Mouse (Mus musculus) liver, embryonic 16.5 days (tissue): Measurements from ENCODE around the gene Pcx. TPM values are rescaled to one million over a fixed set of nuclear protein-coding genes. Genes with fewer than 3 reads are reported as not detected.

Source experiments
- ATAC-seq: fragments of 200-750 bp; cut with Nextera tagmentation; 2 replicates; pipeline ENCODE4 v1.8.0; 2017; ENCODE audit warnings: low read depth, mild to moderate bottlenecking, moderate number of reproducible peaks, moderate library complexity
- H3K27ac ChIP-seq: fragments of 300-500 bp; sonication (generic); 2 replicates; pipeline ENCODE4 v1.5.1; 2014; ENCODE audit warnings: mild to moderate bottlenecking, low read length
- H3K27me3 ChIP-seq: fragments of 300-500 bp; sonication (generic); 2 replicates; pipeline ENCODE4 v1.6.1; 2014; ENCODE audit warnings: low read depth, low read length, mixed read lengths; ENCODE audit not compliant: control insufficient read depth, insufficient read depth
- H3K36me3 ChIP-seq: fragments of 300-500 bp; sonication (generic); 2 replicates; pipeline ENCODE4 v1.6.1; 2014; ENCODE audit warnings: mild to moderate bottlenecking; ENCODE audit not compliant: control insufficient read depth, insufficient read depth
- H3K4me1 ChIP-seq: fragments of 300-500 bp; sonication (generic); 2 replicates; pipeline ENCODE4 v1.6.1; 2014; ENCODE audit warnings: low read depth, low read length, mixed read lengths; ENCODE audit not compliant: control insufficient read depth
- H3K4me2 ChIP-seq: fragments of 300-500 bp; sonication (generic); 2 replicates; pipeline ENCODE4 v1.6.1; 2014; ENCODE audit warnings: low read depth, low read length, mixed read lengths
- H3K4me3 ChIP-seq: fragments of 300-500 bp; sonication (generic); 2 replicates; pipeline ENCODE4 v1.5.1; 2014; ENCODE audit warnings: low read depth, mild to moderate bottlenecking, low read length
- H3K9ac ChIP-seq: fragments of 300-500 bp; sonication (generic); 2 replicates; pipeline ENCODE4 v1.6.1; 2014; ENCODE audit warnings: low read depth, low read length
- H3K9me3 ChIP-seq: fragments of 300-500 bp; sonication (generic); replicated peaks from 2 replicates; pipeline ENCODE4 v1.6.1; 2016; ENCODE audit warnings: low read length; ENCODE audit not compliant: control insufficient read depth
- WGBS: fragments of 180-500 bp; shearing (Covaris S2); extraction: QIAGEN DNeasy Blood & Tissue Kit; methylation state at CpG from one replicate; pipeline ENCODE4 v1.1.7; 2014; ENCODE audit not compliant: insufficient replicate concordance; 5-methylcytosine and 5-hydroxymethylcytosine counted together
- polyA plus RNA-seq: library from polyadenylated mRNA; unstranded; fragments of >200 nt; fragmentation: Nextera tagmentation; extraction: Ambion mirVana; gene quantifications from 2 replicates; pipeline ENCODE4 v1.2.1, GENCODE M21; 2015

The Pcx gene
- polyA plus RNA-seq, 1 experiment from 2014 or later: 118 TPM

DNA sequence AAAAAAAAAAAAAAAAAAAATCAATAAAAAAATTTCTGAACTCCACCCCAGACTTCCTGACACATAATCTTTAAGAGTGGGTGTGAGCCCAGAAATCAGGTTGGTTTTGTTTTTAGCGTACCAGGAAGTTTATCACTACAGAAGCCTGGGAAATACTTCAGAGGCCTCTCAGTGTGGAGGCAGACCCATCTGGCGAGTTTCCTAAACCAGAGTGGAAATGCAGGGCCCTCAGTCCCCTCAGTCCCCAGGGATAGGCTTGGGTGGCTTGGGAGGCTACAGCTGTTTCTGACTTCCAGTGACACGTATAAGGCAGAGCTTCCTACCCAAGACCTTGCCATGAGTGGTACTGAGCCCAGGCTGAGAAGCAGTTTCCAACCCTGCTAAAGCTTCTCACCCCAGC lies 2.5 kb upstream of the Pcx start:
- H3K36me3 ChIP-seq: no peaks in the 10 kb centered on the region
- H3K27me3 ChIP-seq: no peaks in the 10 kb centered on the region; the same call in 1 of the 2 replicates
- no peak for ATAC-seq
- peak overlapping the region; percentile 51 for H3K27ac ChIP-seq
- no peaks in the 10 kb centered on the region for H3K9me3 ChIP-seq
- H3K9ac ChIP-seq: no peak overlapping the region
- 54% methylated on average over 3 of the region's 3 CpGs for WGBS
- no peak overlapping the region for H3K4me3 ChIP-seq
- H3K4me1 ChIP-seq: peaks cover 16% of the 10 kb centered on the region
- H3K4me2 ChIP-seq: no peak overlapping the region

GRCm38 (mm10) chr19:4511116-4511841 lies 1.0 kb downstream of the Pcx start:
- no peak for ATAC-seq
- no peaks in the 10 kb centered on the region for H3K36me3 ChIP-seq
- WGBS: 9% methylated on average over 13 of the region's 13 CpGs
- peak overlapping the region; percentile 85 for H3K9ac ChIP-seq
- peak overlapping the region; percentile 91 for H3K4me3 ChIP-seq
- H3K4me2 ChIP-seq: peak overlapping the region; percentile 94
- H3K9me3 ChIP-seq: no peaks in the 10 kb centered on the region
- no peaks in the 10 kb centered on the region; the same call in 1 of the 2 replicates for H3K27me3 ChIP-seq
- peak overlapping the region; percentile 43 for H3K27ac ChIP-seq
- peaks cover 16% of the 10 kb centered on the region for H3K4me1 ChIP-seq

DNA sequence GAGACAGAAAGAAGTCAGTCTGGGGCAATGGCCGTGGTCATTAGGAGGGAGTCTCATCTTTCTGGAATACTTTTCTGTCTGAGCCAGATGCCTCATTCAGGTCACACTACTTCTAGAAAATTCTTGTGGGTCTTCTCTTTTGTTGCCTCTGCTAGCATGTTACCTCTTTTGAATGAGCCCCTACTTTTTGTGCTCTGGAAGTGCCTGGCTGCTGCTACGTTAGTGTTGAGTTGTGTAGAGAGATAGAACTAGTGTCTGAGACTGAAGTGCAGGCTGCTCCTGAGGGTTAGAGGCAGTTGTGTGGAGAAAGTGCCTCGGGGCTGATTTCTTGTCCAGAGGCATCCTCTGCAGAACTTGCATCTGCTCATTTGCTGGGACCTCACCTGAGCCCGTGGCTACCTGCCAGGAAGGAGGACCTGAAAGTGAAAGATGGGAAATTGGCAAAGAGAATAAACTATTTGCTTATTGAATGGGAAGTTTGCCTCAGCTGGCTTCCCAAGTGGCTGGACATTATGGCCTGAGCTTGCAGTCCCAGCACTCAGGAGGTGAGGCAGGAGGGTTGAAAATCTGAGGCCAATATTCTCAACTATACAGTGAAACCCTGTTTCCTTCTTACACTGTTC lies 3.1 kb downstream of the Pcx start:
- ATAC-seq: no peak
- H3K27me3 ChIP-seq: no peaks in the 10 kb centered on the region; the same call in 1 of the 2 replicates
- no peak overlapping the region for H3K27ac ChIP-seq
- H3K4me1 ChIP-seq: peaks cover 16% of the 10 kb centered on the region
- H3K4me3 ChIP-seq: no peak overlapping the region
- no peak overlapping the region; the same call in 1 of the 2 replicates for H3K9ac ChIP-seq
- WGBS: 58% methylated on average over 4 of the region's 4 CpGs
- H3K4me2 ChIP-seq: no peak overlapping the region
- H3K9me3 ChIP-seq: no peaks in the 10 kb centered on the region
- H3K36me3 ChIP-seq: no peaks in the 10 kb centered on the region

DNA sequence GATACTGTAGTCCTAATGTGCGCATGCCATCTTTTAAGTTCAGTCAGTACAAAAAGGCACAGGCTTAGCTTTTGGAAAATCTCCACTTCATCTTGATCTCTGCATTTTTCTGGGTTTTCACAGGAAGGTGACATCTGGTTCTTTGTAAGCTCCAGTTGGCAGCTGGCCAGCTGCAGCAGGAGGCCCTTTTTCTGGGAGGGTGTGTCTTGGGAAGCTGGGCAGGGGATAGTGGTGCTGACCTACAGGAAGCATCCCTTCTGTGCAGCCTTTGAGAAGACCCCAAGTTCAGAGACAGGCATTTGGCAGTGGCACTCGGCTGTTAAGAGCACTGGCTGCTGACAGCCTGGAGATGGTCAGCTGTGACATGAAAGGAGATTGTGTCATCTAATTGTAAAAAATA lies 5.5 kb downstream of the Pcx start:
- no peak for ATAC-seq
- Histone ChIP-seq H3K4me3 (no peak overlapping the region), H3K4me1 (peaks cover 8% of the 10 kb centered on the region), H3K4me2 (no peak overlapping the region), H3K27me3 (no peaks in the 10 kb centered on the region; the same call in 1 of the 2 replicates), H3K27ac (no peak overlapping the region), H3K9me3 (no peaks in the 10 kb centered on the region), H3K9ac (no peak overlapping the region), H3K36me3 (no peaks in the 10 kb centered on the region)
- WGBS: 62% methylated on average over 2 of the region's 2 CpGs

DNA sequence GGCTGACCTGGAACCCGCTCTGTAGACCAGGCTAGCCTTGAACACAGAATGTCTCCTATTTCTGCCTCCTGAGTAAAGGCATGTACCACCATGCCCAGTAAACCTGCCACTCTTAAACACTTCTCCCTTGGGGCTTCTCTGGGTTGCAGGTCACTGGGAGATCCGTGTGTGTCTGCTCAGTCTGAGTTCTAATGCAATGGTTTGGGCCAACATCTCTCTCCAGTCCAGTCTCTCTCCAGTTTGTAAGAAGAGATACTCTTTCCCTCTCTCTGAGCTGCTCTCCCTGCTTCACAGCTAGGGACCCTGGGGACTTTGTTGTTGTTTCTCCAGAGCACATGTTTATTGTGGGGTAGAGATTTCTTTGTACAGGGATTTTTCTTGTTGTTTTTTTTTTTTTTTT lies 6.0 kb downstream of the Pcx start:
- H3K27me3 ChIP-seq: no peaks in the 10 kb centered on the region
- H3K36me3 ChIP-seq: no peaks in the 10 kb centered on the region
- H3K4me2 ChIP-seq: no peak overlapping the region
- no peaks in the 10 kb centered on the region for H3K9me3 ChIP-seq
- H3K9ac ChIP-seq: no peak overlapping the region
- no peak for ATAC-seq
- no peak overlapping the region for H3K27ac ChIP-seq
- peaks cover 2% of the 10 kb centered on the region for H3K4me1 ChIP-seq
- H3K4me3 ChIP-seq: no peak overlapping the region
- WGBS: 64% methylated on average over 2 of the region's 2 CpGs

DNA sequence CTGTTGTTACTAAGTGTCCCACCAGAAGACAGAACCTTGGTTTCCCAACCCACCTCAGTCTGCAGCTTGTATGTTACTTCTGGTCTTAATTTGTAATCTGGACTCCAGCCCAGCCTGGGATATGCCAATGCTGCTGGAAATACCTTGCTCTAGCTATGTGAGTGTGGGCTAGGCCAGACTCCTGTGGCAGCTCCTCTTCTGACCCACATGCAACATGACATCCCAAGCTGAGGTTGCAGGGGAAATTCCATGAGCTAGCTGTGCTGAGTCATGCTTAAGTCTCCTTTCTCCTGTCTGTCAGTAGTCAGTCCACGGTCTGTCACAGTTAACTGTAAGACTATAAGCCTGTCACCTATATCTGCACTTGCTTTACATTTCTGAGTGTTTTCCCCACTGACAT lies 7.2 kb downstream of the Pcx start:
- Histone ChIP-seq H3K9me3 (no peaks in the 10 kb centered on the region), H3K4me2 (no peak overlapping the region), H3K27ac (no peak overlapping the region), H3K36me3 (no peaks in the 10 kb centered on the region), H3K9ac (no peak overlapping the region), H3K4me3 (no peak overlapping the region), H3K4me1 (no peaks in the 10 kb centered on the region; the same call in none of the 2 replicates), H3K27me3 (no peaks in the 10 kb centered on the region)
- WGBS: 42% methylated on average over 1 of the region's 1 CpGs
- ATAC-seq: no peak

DNA sequence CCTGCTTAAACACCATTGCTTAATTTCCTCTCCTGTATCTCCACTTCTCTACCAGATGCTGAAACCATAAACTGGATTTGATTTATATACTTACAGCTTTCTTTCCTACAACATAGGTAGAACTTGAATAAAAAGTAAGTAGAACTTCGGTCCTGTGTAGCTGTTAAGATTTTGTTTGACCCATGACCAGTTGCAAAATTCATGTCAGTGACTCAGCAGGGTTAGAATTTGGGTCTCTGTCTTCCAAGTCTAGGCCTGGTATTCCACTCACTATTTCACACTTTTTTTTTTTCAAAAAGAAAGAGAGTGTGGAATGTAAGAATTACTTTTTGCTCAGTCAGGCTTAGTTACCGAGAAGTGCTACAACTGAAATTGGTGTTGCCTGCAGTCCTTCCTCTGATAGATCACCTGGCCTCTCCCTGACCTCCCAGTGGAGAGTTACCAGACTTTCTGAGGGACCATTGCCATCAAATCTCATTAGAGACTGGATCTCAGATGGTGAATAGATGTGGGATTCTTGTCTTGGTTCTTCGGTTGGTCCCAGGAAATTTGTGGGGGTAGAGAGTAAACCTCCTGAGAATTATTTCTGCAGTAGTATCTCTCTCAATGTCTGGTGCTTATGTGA lies 11.3 kb downstream of the Pcx start:
- Histone ChIP-seq H3K4me3 (no peak overlapping the region), H3K4me1 (no peaks in the 10 kb centered on the region; the same call in 1 of the 2 replicates), H3K4me2 (no peak overlapping the region), H3K9ac (no peak overlapping the region), H3K27me3 (no peaks in the 10 kb centered on the region), H3K9me3 (no peaks in the 10 kb centered on the region), H3K27ac (no peak overlapping the region), H3K36me3 (no peaks in the 10 kb centered on the region)
- WGBS: 75% methylated on average over 3 of the region's 3 CpGs
- ATAC-seq: no peak

- 66% methylated on average over 2 of the region's 2 CpGs for WGBS
- Histone ChIP-seq H3K36me3 (no peaks in the 10 kb centered on the region), H3K4me1 (no peaks in the 10 kb centered on the region), H3K9ac (no peak overlapping the region), H3K27ac (no peak overlapping the region), H3K4me3 (no peak overlapping the region), H3K4me2 (no peak overlapping the region), H3K9me3 (no peaks in the 10 kb centered on the region), H3K27me3 (no peaks in the 10 kb centered on the region)
- peak; percentile 35; the same call in 1 of the 2 replicates for ATAC-seq
Observed at GRCm38 (mm10) chr19:4534646-4535045, 24.4 kb downstream of the Pcx start.

DNA sequence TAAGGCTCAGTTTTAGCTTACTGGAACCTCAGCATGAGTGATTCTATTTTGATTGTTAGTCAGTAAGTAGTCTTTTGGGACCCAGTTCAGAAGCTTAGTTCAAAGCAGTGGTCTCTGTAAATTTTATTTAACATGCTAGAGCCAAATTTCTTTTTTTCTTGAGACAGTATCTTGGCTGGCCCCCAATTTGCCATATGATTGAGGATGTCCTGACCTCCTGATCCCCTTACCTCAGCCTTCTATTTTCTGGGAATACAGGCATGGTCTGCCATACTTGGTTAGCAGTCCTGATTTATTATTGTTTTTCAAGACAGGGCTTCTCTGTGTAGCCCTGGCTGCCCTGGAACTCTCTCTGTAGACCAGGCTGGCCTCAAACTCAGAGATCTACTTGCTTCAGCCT lies 25.6 kb downstream of the Pcx start:
- no peak overlapping the region for H3K27ac ChIP-seq
- H3K9me3 ChIP-seq: no peaks in the 10 kb centered on the region; the same call in 1 of the 2 replicates
- no peaks in the 10 kb centered on the region for H3K27me3 ChIP-seq
- no peak overlapping the region for H3K4me2 ChIP-seq
- ATAC-seq: no peak
- no peaks in the 10 kb centered on the region for H3K4me1 ChIP-seq
- no peak overlapping the region for H3K9ac ChIP-seq
- H3K4me3 ChIP-seq: no peak overlapping the region
- 0 out of 2 replicates have a peak, but pooled peaks cover 3% of the 10 kb centered on the region for H3K36me3 ChIP-seq
